Mouse (Mus musculus): ENCODE results near the gene Prrg2. TPM values are rescaled to one million over a fixed set of nuclear protein-coding genes. Genes with fewer than 3 reads are reported as not detected.

Prrg2 gene
- 3.2 TPM for polyA plus RNA-seq (2017; shearing (Covaris generic))

DNA sequence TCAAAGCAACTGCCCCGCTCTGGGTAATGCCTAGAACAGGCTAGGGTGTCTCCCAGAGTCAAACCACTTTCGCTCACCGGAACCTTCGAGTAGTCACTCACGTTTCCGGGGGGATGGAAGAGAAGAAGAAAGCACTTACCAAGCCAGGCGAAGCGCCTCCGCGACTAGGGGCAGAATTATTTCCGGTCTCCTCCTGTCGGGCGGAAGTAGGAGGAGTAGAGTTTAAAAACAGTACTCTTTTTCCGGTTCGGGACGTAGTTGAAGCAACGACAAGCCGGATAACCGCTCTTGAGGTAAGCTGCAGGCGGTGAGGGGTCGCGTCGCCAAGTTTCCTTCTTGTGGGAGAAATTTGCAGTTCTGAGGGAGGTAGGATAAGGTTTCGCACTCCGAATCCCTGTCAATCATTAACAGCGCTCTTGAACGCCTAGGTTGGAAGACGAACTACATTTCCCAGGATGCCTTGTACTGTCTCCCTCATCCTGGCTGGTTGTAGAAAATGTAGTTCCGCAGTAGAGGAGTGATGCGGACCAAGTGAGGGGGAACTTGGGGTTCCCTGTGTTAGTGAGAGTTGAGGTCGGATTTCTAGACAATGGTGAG is at the start of gene Prrg2, which contains the start of gene Nosip:
TSS of gene Prrg2 (minus strand) at position 439 of the 597 bp plus-strand sequence.
TSS of gene Nosip (plus strand) at position 191 of the 597 bp plus-strand sequence.

DNA sequence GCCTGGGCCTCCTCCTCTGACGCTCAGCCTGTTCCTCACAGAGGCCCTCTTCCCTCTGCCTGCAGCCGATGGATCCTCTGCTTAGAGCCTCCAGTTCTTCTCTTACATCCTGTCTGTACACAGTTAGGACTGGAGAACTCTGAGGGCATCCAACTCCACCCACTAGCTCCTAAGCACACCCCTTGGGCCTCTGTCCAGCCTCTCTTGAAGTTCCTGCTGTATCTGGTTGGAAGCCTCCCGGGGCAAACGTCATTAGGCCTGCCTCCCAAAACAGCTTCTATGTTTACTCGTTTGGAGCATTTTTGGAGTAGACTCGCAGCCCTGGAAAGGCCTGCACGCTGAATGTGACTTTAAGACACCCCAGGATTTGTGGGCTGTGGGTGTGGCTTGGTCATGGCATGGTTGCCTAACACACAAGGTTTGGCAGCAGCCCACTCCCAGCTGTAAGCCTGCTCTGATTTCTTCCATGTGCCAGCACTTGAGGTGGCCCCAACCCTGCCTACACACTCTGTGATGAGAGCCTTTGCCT is 41.2 kb upstream of the Prrg2 start, which contains the start of gene Fcgrt:
TSS of gene Fcgrt (minus strand) at position 200 of the 529 bp plus-strand sequence.

DNA sequence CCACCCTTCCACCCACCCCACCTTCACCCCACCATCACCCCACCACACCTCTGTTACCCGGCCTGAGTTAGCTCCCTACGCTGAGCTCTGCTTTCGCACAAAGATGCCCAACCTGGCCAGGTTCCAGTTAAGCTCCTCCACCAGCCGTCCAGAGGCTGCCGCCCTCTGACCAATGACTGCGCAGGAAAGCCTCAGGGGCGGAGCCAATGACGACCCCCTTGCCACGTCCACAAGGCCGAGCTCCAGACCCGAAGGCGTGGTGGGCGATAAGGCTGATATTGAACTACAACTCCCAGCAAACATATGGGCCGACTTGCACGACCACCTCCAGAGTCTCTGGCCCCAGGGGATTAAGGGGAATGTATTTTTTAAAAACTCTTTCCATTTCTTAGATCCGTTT is 29.6 kb upstream of the Prrg2 start, which contains the start of gene Rcn3:
TSS of gene Rcn3 (minus strand) at position 174 of the 400 bp plus-strand sequence.

DNA sequence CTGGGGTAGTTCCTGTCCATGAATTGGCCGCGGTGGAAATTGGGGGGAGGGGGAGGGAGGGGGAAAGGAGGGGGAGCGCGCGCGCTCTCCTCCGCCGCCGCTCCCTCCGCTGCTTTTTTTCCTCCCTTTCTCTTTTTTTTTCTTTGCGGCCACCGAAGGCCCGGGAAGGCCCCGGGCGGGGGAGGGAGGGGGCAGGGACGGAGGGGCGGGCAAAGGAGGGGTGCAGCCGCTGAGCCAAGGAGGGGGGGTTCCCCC is 9.7 kb downstream of the Prrg2 start, which contains the start of gene Prr12:
TSS of gene Prr12 (minus strand) at position 20 of the 255 bp plus-strand sequence.

GRCm38 (mm10) chr7:45017242-45018061 is 45.0 kb downstream of the Prrg2 start, which contains the start of gene Rras:
Gene Rras, plus strand, starts transcription at chr7:45017961.

DNA sequence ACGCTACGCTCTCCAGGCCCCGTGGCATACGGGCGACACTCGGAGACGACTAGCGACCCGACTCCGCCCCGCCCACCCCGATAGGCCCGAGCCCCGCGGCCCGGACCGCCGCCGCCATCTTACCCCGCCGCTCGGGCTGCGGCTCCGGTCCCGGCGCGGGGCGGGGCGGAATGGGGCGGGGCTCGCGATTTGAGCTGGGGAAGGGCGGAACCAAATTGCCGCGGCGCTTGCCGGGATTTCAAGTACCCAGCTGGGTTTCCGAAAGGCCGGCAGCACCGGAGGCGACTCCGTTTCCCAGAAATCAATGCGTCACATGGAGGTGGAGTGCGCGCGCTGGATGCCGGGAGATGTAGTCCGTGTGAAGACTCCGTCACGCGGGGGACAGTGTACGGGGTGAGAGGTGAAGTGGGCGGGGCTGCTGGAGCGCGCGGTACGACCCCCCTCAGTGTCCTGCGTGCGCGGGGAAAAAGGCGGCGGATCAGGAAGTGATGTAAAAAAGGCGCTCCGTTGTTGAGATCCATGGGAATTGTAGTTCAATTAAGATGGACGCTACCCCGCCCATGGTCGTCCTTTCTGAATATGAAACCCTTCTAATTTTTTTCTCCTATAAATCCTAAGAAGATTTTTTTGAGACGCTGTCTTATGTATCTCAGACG is 46.4 kb downstream of the Prrg2 start, which contains the start of gene Scaf1:
TSS of gene Scaf1 (minus strand) at position 407 of the 656 bp plus-strand sequence.

Other genes starting within 250 kb of the Prrg2 start
- gene Nup62, start 246.6 kb downstream of the Prrg2 start, polyA plus RNA-seq (2017; shearing (Covaris generic)): 63.1 TPM
- 2.9 TPM for gene Il4i1, start 246.3 kb downstream of the Prrg2 start, polyA plus RNA-seq (2017; shearing (Covaris generic))
- gene Atf5, start 246.0 kb downstream of the Prrg2 start, polyA plus RNA-seq (2017; shearing (Covaris generic)): 0.22 TPM
- 20.5 TPM for gene Akt1s1, start 213.7 kb downstream of the Prrg2 start, polyA plus RNA-seq (2017; shearing (Covaris generic))
- 114 TPM for gene Tbc1d17, start 213.6 kb downstream of the Prrg2 start, polyA plus RNA-seq (2017; shearing (Covaris generic))
- gene Pnkp, start 205.5 kb downstream of the Prrg2 start, polyA plus RNA-seq (2017; shearing (Covaris generic)): 112 TPM
- 10.1 TPM for gene Ptov1, start 192.9 kb downstream of the Prrg2 start, polyA plus RNA-seq (2017; shearing (Covaris generic))
- 52.0 TPM for gene Med25, start 170.0 kb downstream of the Prrg2 start, polyA plus RNA-seq (2017; shearing (Covaris generic))
- gene Fuz, start 166.6 kb downstream of the Prrg2 start, polyA plus RNA-seq (2017; shearing (Covaris generic)): 52.1 TPM
- 36.1 TPM for gene Ap2a1, start 133.2 kb downstream of the Prrg2 start, polyA plus RNA-seq (2017; shearing (Covaris generic))
- gene Tsks, start 119.5 kb downstream of the Prrg2 start, polyA plus RNA-seq (2017; shearing (Covaris generic)): not detected
- gene Cpt1c, start 87.8 kb downstream of the Prrg2 start, polyA plus RNA-seq (2017; shearing (Covaris generic)): 0.72 TPM
- 180 TPM for gene Prmt1, start 76.1 kb downstream of the Prrg2 start, polyA plus RNA-seq (2017; shearing (Covaris generic))
- 248 TPM for gene Irf3, start 65.0 kb downstream of the Prrg2 start, polyA plus RNA-seq (2017; shearing (Covaris generic))
- 29.1 TPM for gene Bcl2l12, start 64.0 kb downstream of the Prrg2 start, polyA plus RNA-seq (2017; shearing (Covaris generic))
- 27.6 TPM for gene Scaf1, start 46.3 kb downstream of the Prrg2 start, polyA plus RNA-seq (2017; shearing (Covaris generic))
- 15.1 TPM for gene Rras, start 44.7 kb downstream of the Prrg2 start, polyA plus RNA-seq (2017; shearing (Covaris generic))
- 3.5 TPM for gene Prr12, start 9.8 kb downstream of the Prrg2 start, polyA plus RNA-seq (2017; shearing (Covaris generic))
- 127 TPM for gene Nosip, start 248 bp downstream of the Prrg2 start, polyA plus RNA-seq (2017; shearing (Covaris generic))
- gene Rcn3, start 29.5 kb upstream of the Prrg2 start, polyA plus RNA-seq (2017; shearing (Covaris generic)): 159 TPM
- gene Fcgrt, start 41.2 kb upstream of the Prrg2 start, polyA plus RNA-seq (2017; shearing (Covaris generic)): 6.5 TPM
- 2,486 TPM for gene Rps11, start 61.8 kb upstream of the Prrg2 start, polyA plus RNA-seq (2017; shearing (Covaris generic))
- gene Rpl13a, start 66.1 kb upstream of the Prrg2 start, polyA plus RNA-seq (2017; shearing (Covaris generic)): 2,118 TPM
- gene Gm45713, start 73.6 kb upstream of the Prrg2 start, polyA plus RNA-seq (2017; shearing (Covaris generic)): not detected
- 225 TPM for gene Flt3l, start 73.8 kb upstream of the Prrg2 start, polyA plus RNA-seq (2017; shearing (Covaris generic))
- 59.5 TPM for gene Pih1d1, start 91.6 kb upstream of the Prrg2 start, polyA plus RNA-seq (2017; shearing (Covaris generic))
- gene Aldh16a1, start 91.9 kb upstream of the Prrg2 start, polyA plus RNA-seq (2017; shearing (Covaris generic)): 70.8 TPM
- gene Slc17a7, start 101.3 kb upstream of the Prrg2 start, polyA plus RNA-seq (2017; shearing (Covaris generic)): not detected
- not detected for gene Gfy, start 116.9 kb upstream of the Prrg2 start, polyA plus RNA-seq (2017; shearing (Covaris generic))
- not detected for gene Pth2, start 118.3 kb upstream of the Prrg2 start, polyA plus RNA-seq (2017; shearing (Covaris generic))
- 0.26 TPM for gene Ccdc155, start 142.2 kb upstream of the Prrg2 start, polyA plus RNA-seq (2017; shearing (Covaris generic))
- gene Dkkl1, start 149.5 kb upstream of the Prrg2 start, polyA plus RNA-seq (2017; shearing (Covaris generic)): 23.5 TPM
- 1.8 TPM for gene Tead2, start 153.1 kb upstream of the Prrg2 start, polyA plus RNA-seq (2017; shearing (Covaris generic))
- gene Cd37, start 176.4 kb upstream of the Prrg2 start, polyA plus RNA-seq (2017; shearing (Covaris generic)): 675 TPM
- not detected for gene Slc6a16, start 178.4 kb upstream of the Prrg2 start, polyA plus RNA-seq (2017; shearing (Covaris generic))
- gene Slc6a21, start 214.8 kb upstream of the Prrg2 start, polyA plus RNA-seq (2017; shearing (Covaris generic)): not detected